Mouse (Mus musculus) heart, adult 8-10 months (tissue): ENCODE results near the gene Tprn. TPM values are rescaled to one million over a fixed set of nuclear protein-coding genes. Genes with fewer than 3 reads are reported as not detected.

Source experiments
- DNase-seq: peaks from one replicate; pipeline ENCODE4 v3.0.0; 2022; ENCODE audit warnings: low spot score
- total RNA-seq, 4 experiments: library from RNA; stranded (reverse); gene quantifications; 2 replicates each; pipeline ENCODE4 v1.2.4; 2022

Gene Tprn
- total RNA-seq, 4 experiments from 2014 or later = 4.0 to 8.6 (median 6.7) TPM

- no peak for DNase-seq
These were observed 29.7 kb downstream of the Tprn start for GRCm38 (mm10) chr2:25292054-25292544.

- DNase-seq = peak; percentile 74
These were observed 30.4 kb downstream of the Tprn start for GRCm38 (mm10) chr2:25292856-25293255.

GRCm38 (mm10) chr2:25293706-25294105, 31.3 kb downstream of the Tprn start:
- DNase-seq = no peak

- no peak for DNase-seq
These were observed 34.7 kb downstream of the Tprn start for GRCm38 (mm10) chr2:25297093-25297492.

- DNase-seq = no peak
These were observed 35.6 kb downstream of the Tprn start for GRCm38 (mm10) chr2:25298046-25298445.

- DNase-seq = no peak
These were observed 41.0 kb downstream of the Tprn start for GRCm38 (mm10) chr2:25303452-25303851.

GRCm38 (mm10) chr2:25303931-25304656, 41.7 kb downstream of the Tprn start:
- no peak for DNase-seq

GRCm38 (mm10) chr2:25304657-25305541, 42.5 kb downstream of the Tprn start:
- DNase-seq = no peak

GRCm38 (mm10) chr2:25305587-25306359, 43.4 kb downstream of the Tprn start:
- no peak for DNase-seq

GRCm38 (mm10) chr2:25310180-25310579, 47.8 kb downstream of the Tprn start:
- no peak for DNase-seq

GRCm38 (mm10) chr2:25310969-25311368, 48.6 kb downstream of the Tprn start:
- DNase-seq = no peak

GRCm38 (mm10) chr2:25311491-25311891, 49.1 kb downstream of the Tprn start:
- no peak for DNase-seq

GRCm38 (mm10) chr2:25318119-25318966, 55.9 kb downstream of the Tprn start:
- DNase-seq = no peak

GRCm38 (mm10) chr2:25318971-25319773, 56.8 kb downstream of the Tprn start, which contains the start of gene Grin1:
TSS of gene Grin1 (minus strand) at chr2:25319187.
- no peak for DNase-seq

Other genes starting within 250 kb of the Tprn start
- gene Nsmf, start 208.3 kb upstream of the Tprn start, total RNA-seq = 10 to 100 TPM; 11.7 to 15.9 (median 12.2) TPM
- not detected for gene Entpd8, start 182.3 kb upstream of the Tprn start, total RNA-seq
- gene Noxa1, start 167.5 kb upstream of the Tprn start, total RNA-seq = not detected
- 1 to 10 TPM; 5.0 to 9.4 (median 9.2) TPM for gene Nrarp, start 81.9 kb upstream of the Tprn start, total RNA-seq
- 1 to 10 TPM; 3.9 to 5.0 (median 4.7) TPM for gene Tor4a, start 65.7 kb upstream of the Tprn start, total RNA-seq
- gene Nelfb, start 51.1 kb upstream of the Tprn start, total RNA-seq = 10 to 100 TPM; 38.5 to 49.3 (median 39.5) TPM
- gene Stpg3, start 48.0 kb upstream of the Tprn start, total RNA-seq = not detected
- gene Fam166a, start 43.9 kb upstream of the Tprn start, total RNA-seq = not detected
- 100 to 1,000 TPM; 308 to 380 (median 323) TPM for gene Tubb4b, start 37.9 kb upstream of the Tprn start, total RNA-seq
- not detected for gene Slc34a3, start 28.3 kb upstream of the Tprn start, total RNA-seq
- gene Rnf224, start 25.8 kb upstream of the Tprn start, total RNA-seq = not detected
- gene Rnf208, start 20.4 kb upstream of the Tprn start, total RNA-seq = 1 to 10 TPM in 2 of 4 experiments, under 1 TPM in 2; 0.53 to 1.7 (median 1.2) TPM
- gene Cysrt1, start 20.2 kb upstream of the Tprn start, total RNA-seq = not detected
- gene AL732309.1, start 15.8 kb upstream of the Tprn start, total RNA-seq = 1 to 10 TPM; 1.8 to 2.4 (median 2.1) TPM
- gene Tmem203, start 7.2 kb upstream of the Tprn start, total RNA-seq = 10 to 100 TPM; 11.4 to 16.1 (median 13.6) TPM
- gene Ssna1, start 9.8 kb downstream of the Tprn start, total RNA-seq = 10 to 100 TPM; 39.5 to 47.1 (median 40.1) TPM
- gene Anapc2, start 9.9 kb downstream of the Tprn start, total RNA-seq = 10 to 100 TPM; 36.8 to 39.8 (median 37.6) TPM
- gene Tmem210, start 25.5 kb downstream of the Tprn start, total RNA-seq = not detected
- gene Lrrc26, start 27.3 kb downstream of the Tprn start, total RNA-seq = not detected
- under 1 TPM in 2 of 4 experiments, not detected in 2; 0.09 to 0.11 TPM for gene Grin1, start 56.6 kb downstream of the Tprn start, total RNA-seq
- gene Man1b1, start 69.7 kb downstream of the Tprn start, total RNA-seq = 10 to 100 TPM; 19.9 to 28.2 (median 22.5) TPM
- 1 to 10 TPM; 3.8 to 5.2 (median 5.1) TPM for gene Dpp7, start 93.7 kb downstream of the Tprn start, total RNA-seq
- 10 to 100 TPM in 1 of 4 experiments, 1 to 10 TPM in 3; 8.9 to 10.7 (median 9.5) TPM for gene Uap1l1, start 103.1 kb downstream of the Tprn start, total RNA-seq
- not detected for gene Sapcd2, start 109.7 kb downstream of the Tprn start, total RNA-seq
- 10 to 100 TPM; 11.6 to 14.4 (median 12.6) TPM for gene Entpd2, start 133.3 kb downstream of the Tprn start, total RNA-seq
- 10 to 100 TPM; 25.3 to 35.8 (median 33.6) TPM for gene Npdc1, start 136.7 kb downstream of the Tprn start, total RNA-seq
- gene Fut7, start 160.6 kb downstream of the Tprn start, total RNA-seq = under 1 TPM in 2 of 4 experiments, not detected in 2; 0.16 to 0.60 TPM
- gene Abca2, start 166.1 kb downstream of the Tprn start, total RNA-seq = 10 to 100 TPM; 42.5 to 47.2 (median 45.2) TPM
- 1 to 10 TPM; 1.3 to 3.6 (median 2.3) TPM for gene Clic3, start 194.2 kb downstream of the Tprn start, total RNA-seq
- gene Paxx, start 198.5 kb downstream of the Tprn start, total RNA-seq = 10 to 100 TPM; 21.4 to 30.7 (median 23.3) TPM
- gene Ptgds, start 207.4 kb downstream of the Tprn start, total RNA-seq = 1,000 to 10,000 TPM in 1 of 4 experiments, 100 to 1,000 TPM in 3; 350 to 1,004 (median 621) TPM
- not detected for gene Lcn12, start 231.3 kb downstream of the Tprn start, total RNA-seq
- 100 to 1,000 TPM in 1 of 4 experiments, 10 to 100 TPM in 3; 79.4 to 105 (median 88.7) TPM for gene Fbxw5, start 238.1 kb downstream of the Tprn start, total RNA-seq
- gene C8g, start 239.1 kb downstream of the Tprn start, total RNA-seq = 1 to 10 TPM; 1.7 to 2.6 (median 2.0) TPM